Mouse (Mus musculus): ENCODE results near the gene Clint1. TPM values are rescaled to one million over a fixed set of nuclear protein-coding genes. Genes with fewer than 3 reads are reported as not detected.

Gene Clint1
- polyA plus RNA-seq, 1 experiment: 59.2 TPM

DNA sequence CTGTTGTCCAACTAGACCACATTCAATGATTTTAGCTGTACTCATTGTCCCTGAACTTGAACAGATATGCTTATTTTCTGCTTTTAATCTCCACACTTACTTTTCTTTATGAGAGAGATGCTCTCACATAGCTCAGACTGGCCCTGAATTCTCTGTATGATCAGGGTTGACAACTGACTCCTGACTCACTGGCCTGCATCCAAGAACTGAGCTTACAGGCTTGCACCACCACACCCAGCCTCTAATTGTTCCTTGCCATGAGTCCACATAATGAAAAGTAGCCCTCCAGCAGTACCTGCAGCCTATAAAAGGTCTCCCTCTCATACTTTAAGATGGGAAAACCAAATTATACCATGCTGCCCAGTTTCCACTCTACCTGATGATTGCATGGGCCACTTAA, 21.7 kb upstream of the Clint1 start:
- no peak for TF ChIP-seq CTCF (IDR thresholded peaks at IDR 0.05; ENCODE audit: extremely low read depth, insufficient read length, insufficient replicate concordance, low read depth, low read length)
- no peak for TF ChIP-seq POLR2A (IDR thresholded peaks at IDR 0.05; ENCODE audit: low read depth, low read length)
- Histone ChIP-seq H3K27me3 (ENCODE audit: control insufficient read depth, insufficient read depth, low read length) (no peaks in the 10 kb centered on the region), H3K4me3 (ENCODE audit: low read depth, low read length) (no peak overlapping the region), H3K4me1 (ENCODE audit: control insufficient read depth, insufficient read depth, insufficient read length, low read length) (peaks cover under 1% of the 10 kb centered on the region; the same call in 1 of the 2 replicates), H3K36me3 (ENCODE audit: control insufficient read depth, insufficient read depth, low read length) (no peaks in the 10 kb centered on the region), H3K27ac (ENCODE audit: insufficient read depth, low read depth, low read length) (no peak overlapping the region)

DNA sequence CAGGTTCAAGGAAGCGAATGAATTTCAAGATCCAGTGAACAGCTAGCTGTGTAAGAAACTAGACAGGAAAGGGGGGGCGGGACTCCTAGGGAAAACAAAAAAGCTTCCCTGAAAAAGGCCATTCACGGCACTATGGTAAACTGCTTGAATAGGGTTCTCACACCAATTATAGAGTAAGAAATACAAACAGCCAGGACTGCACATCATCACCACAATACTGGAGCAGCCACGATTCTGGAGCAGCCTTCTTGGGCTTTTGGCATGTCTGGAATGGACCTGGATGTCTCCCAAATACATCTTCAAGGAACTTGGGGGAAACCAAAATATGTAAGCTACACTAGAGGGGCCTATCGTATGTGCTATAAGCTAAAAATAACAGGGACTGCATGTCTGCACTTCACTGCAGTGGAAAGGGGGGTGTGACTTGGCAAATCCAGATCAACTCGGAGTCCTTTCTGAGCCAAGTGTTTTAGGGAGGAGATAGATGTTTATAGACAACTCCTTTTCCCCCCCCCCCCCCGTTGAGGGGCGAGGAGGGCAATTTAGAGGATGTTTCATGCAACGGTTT, 21.0 kb upstream of the Clint1 start:
- Histone ChIP-seq H3K4me1 (ENCODE audit: control insufficient read depth, insufficient read depth, insufficient read length, low read length) (peaks cover 4% of the 10 kb centered on the region; the same call in 1 of the 2 replicates), H3K27ac (ENCODE audit: insufficient read depth, low read depth, low read length) (no peak overlapping the region), H3K27me3 (ENCODE audit: control insufficient read depth, insufficient read depth, low read length) (no peaks in the 10 kb centered on the region), H3K4me3 (ENCODE audit: low read depth, low read length) (no peak overlapping the region), H3K36me3 (ENCODE audit: control insufficient read depth, insufficient read depth, low read length) (no peaks in the 10 kb centered on the region)
- 68% methylated on average over 9 of the region's 9 CpGs for WGBS
- no peak for TF ChIP-seq POLR2A (IDR thresholded peaks at IDR 0.05; ENCODE audit: low read depth, low read length)
- no peak for TF ChIP-seq CTCF (IDR thresholded peaks at IDR 0.05; ENCODE audit: extremely low read depth, insufficient read length, insufficient replicate concordance, low read depth, low read length)

DNA sequence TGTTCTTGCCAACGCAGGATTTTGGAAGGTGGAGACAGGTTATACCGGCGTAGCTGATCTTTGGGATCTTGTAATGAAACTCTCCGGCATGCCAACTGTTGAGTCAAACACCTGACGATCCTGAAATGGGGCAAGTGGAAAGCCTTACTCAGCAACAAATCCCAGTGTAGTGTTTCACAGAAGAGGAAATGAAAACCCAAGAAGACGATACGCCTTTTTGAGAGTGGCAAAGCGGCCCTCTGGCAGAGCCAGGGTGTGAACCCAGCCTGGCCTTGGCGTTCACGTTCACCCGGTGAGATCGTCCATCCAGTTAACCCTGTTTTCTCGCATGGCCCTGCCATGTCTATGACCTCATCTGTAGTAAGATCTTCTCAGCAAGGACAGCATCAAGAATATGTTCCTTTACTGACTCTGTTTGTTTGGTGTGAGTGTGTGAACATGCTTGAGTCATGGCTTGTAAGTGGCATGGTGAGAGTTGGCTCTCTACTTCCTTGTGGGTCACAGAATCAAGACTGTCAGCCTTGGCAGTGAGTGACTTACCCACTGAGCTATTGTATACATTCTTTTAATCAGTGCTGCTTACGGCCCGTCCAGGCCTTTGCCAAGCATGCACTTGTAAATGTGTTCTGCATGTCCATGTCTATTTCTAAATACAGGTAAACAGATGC, 20.2 kb upstream of the Clint1 start:
- no peak overlapping the region for H3K27ac ChIP-seq (ENCODE audit: insufficient read depth, low read depth, low read length)
- WGBS: 85% methylated on average over 15 of the region's 15 CpGs
- H3K4me1 ChIP-seq (ENCODE audit: control insufficient read depth, insufficient read depth, insufficient read length, low read length): peaks cover 8% of the 10 kb centered on the region; the same call in 1 of the 2 replicates
- TF ChIP-seq POLR2A (IDR thresholded peaks at IDR 0.05; ENCODE audit: low read depth, low read length) (no peak), CTCF (IDR thresholded peaks at IDR 0.05; ENCODE audit: extremely low read depth, insufficient read length, insufficient replicate concordance, low read depth, low read length) (no peak)
- H3K36me3 ChIP-seq (ENCODE audit: control insufficient read depth, insufficient read depth, low read length): no peaks in the 10 kb centered on the region
- H3K27me3 ChIP-seq (ENCODE audit: control insufficient read depth, insufficient read depth, low read length): no peaks in the 10 kb centered on the region
- H3K4me3 ChIP-seq (ENCODE audit: low read depth, low read length): no peak overlapping the region

DNA sequence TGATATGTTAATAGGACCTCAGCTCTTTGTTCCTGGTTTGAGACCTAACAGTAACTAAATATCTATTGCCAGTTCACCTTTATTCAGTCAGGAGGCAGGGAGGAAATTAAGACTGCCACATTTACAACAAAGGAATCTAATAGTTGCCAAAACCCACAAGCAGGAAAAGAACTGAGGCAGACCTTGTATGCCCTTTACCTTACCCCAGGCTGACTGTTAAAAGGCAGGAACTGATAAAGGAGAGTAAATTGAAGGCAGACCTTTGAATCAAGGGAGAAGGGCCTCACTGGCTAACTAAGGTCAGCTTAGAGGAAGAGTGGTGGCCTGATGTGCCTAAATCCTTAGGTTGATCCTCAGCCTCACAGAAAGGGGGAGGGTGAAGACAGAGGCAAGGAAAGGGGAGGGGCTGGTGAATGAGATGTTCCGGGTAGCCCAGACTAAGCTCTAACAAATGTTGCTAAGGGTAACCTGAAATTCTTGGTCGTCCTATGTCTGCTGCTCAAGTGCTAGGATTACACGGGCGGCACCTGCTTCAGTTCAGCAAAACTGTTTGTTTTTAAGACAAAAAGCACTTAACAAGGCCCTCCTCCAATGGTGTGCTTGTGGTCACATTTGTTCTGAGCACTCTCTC, 16.1 kb upstream of the Clint1 start:
- H3K4me1 ChIP-seq (ENCODE audit: control insufficient read depth, insufficient read depth, insufficient read length, low read length): peaks cover 23% of the 10 kb centered on the region; the same call in 1 of the 2 replicates
- no peak for TF ChIP-seq POLR2A (IDR thresholded peaks at IDR 0.05; ENCODE audit: low read depth, low read length)
- TF ChIP-seq CTCF (IDR thresholded peaks at IDR 0.05; ENCODE audit: extremely low read depth, insufficient read length, insufficient replicate concordance, low read depth, low read length): no peak
- 24% methylated on average over 4 of the region's 4 CpGs for WGBS
- peak overlapping the region; percentile 78 for H3K27ac ChIP-seq (ENCODE audit: insufficient read depth, low read depth, low read length)
- H3K27me3 ChIP-seq (ENCODE audit: control insufficient read depth, insufficient read depth, low read length): no peaks in the 10 kb centered on the region
- no peaks in the 10 kb centered on the region for H3K36me3 ChIP-seq (ENCODE audit: control insufficient read depth, insufficient read depth, low read length)
- H3K4me3 ChIP-seq (ENCODE audit: low read depth, low read length): no peak overlapping the region

DNA sequence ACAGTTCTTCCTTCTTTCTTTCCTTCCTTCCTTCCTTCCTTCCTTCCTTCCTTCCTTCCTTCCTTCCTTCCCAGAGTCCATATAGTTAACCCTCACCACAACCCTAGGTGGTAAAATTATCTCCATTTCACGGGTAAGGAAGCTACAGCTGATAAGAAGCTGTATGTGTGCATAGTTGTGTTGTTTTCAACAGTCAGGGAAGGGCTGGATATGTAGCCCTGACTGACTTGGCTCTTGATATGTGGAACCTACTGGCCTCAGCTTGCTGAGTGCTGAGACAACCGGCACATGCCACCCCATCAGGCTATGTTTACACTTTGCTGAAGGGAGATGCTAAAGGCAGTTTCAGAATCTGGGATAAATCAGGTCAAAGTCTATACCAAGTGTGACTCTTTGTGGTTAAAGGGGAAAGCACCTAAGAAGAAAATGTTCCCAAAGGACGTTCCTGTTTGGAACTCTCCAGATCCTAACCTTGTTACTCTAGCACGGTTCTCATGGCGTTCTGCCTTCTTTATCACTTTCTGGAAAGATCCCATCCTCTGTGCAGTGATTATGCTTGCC, 14.5 kb upstream of the Clint1 start:
- no peaks in the 10 kb centered on the region for H3K36me3 ChIP-seq (ENCODE audit: control insufficient read depth, insufficient read depth, low read length)

DNA sequence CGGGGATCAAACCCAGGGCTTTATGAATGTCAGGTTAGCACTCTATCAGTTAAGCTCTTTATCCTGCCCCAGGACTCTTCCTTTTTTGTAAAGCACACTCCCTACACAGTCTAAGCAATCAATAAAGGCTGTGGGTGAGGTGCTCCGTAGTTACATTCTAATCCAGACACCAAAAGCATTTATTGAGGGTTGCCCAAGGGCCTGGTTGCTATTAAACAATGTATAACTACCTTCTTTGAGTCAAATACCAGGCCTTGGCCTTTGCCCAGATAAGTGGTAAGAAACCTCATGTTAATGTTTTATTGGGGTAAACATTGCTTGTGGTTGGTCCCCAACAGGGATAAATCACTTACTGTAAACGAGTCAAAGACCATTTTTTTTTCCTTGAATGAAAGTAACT, 13.4 kb upstream of the Clint1 start:
- Histone ChIP-seq H3K36me3 (ENCODE audit: control insufficient read depth, insufficient read depth, low read length) (no peaks in the 10 kb centered on the region), H3K4me1 (ENCODE audit: control insufficient read depth, insufficient read depth, insufficient read length, low read length) (peaks cover 23% of the 10 kb centered on the region; the same call in 1 of the 2 replicates), H3K27ac (ENCODE audit: insufficient read depth, low read depth, low read length) (peak overlapping the region; percentile 91), H3K4me3 (ENCODE audit: low read depth, low read length) (no peak overlapping the region), H3K27me3 (ENCODE audit: control insufficient read depth, insufficient read depth, low read length) (no peaks in the 10 kb centered on the region)
- 19% methylated on average over 3 of the region's 3 CpGs for WGBS
- TF ChIP-seq CTCF (IDR thresholded peaks at IDR 0.05; ENCODE audit: extremely low read depth, insufficient read length, insufficient replicate concordance, low read depth, low read length) (no peak), POLR2A (IDR thresholded peaks at IDR 0.05; ENCODE audit: low read depth, low read length) (no peak)

More for the DNA sequence above, 14.5 kb upstream of the Clint1 start:
- no peaks in the 10 kb centered on the region for H3K27me3 ChIP-seq (ENCODE audit: control insufficient read depth, insufficient read depth, low read length)
- no peak overlapping the region for H3K4me3 ChIP-seq (ENCODE audit: low read depth, low read length)
- H3K4me1 ChIP-seq (ENCODE audit: control insufficient read depth, insufficient read depth, insufficient read length, low read length): peaks cover 23% of the 10 kb centered on the region; the same call in 1 of the 2 replicates
- peak overlapping the region; percentile 91 for H3K27ac ChIP-seq (ENCODE audit: insufficient read depth, low read depth, low read length)
- 31% methylated on average over 5 of the region's 5 CpGs for WGBS
- no peak for TF ChIP-seq CTCF (IDR thresholded peaks at IDR 0.05; ENCODE audit: extremely low read depth, insufficient read length, insufficient replicate concordance, low read depth, low read length)
- TF ChIP-seq POLR2A (IDR thresholded peaks at IDR 0.05; ENCODE audit: low read depth, low read length): no peak

DNA sequence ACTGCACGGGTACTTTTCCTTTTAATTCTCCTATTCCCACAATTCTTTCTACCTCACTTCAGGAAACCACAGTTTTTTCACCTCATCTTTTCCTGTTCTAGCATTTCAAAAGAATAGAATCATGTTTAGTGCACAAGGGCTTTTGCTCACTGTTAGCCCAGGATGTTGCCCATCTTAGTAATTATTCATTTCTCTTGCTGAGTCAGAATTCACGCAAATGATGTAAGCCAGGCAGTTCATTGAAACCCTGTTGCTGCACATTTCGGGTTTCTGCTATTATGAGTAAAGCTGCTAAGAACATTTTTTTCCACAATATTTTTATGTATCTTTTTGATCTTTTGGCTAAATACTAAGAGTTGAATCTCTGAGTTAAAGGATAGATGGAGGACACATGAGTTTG, 11.5 kb upstream of the Clint1 start:
- 88% methylated on average over 3 of the region's 3 CpGs for WGBS
- H3K36me3 ChIP-seq (ENCODE audit: control insufficient read depth, insufficient read depth, low read length): no peaks in the 10 kb centered on the region
- TF ChIP-seq POLR2A (IDR thresholded peaks at IDR 0.05; ENCODE audit: low read depth, low read length): no peak
- H3K4me3 ChIP-seq (ENCODE audit: low read depth, low read length): no peak overlapping the region
- H3K27me3 ChIP-seq (ENCODE audit: control insufficient read depth, insufficient read depth, low read length): no peaks in the 10 kb centered on the region
- peaks cover 21% of the 10 kb centered on the region; the same call in 1 of the 2 replicates for H3K4me1 ChIP-seq (ENCODE audit: control insufficient read depth, insufficient read depth, insufficient read length, low read length)
- H3K27ac ChIP-seq (ENCODE audit: insufficient read depth, low read depth, low read length): no peak overlapping the region

All from small intestine, adult 2 months (tissue).